ENCODE assay signal across 9 mouse cellular contexts in the genomic region with DNA sequence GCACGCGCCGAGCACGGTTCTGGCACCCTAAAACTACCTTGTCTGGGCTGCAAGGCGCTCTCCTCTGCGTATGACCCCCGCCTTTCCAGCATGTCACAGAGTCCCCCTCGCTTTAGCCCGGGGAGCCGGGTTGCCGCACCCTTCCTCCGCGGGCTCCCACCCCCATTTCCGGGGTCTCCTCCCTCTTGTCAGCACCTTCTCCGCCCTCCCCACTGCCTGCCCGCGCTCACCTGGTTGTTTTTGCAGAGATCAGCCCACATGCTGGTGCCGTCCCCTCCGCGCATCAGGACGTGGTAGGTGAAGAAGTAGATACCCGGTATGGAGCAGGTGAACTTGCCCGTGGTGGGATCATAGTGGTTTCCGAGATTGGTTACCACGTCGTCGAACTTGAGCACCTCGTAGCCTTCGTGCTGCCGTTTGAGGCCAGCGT. TPM values are rescaled to one million over a fixed set of nuclear protein-coding genes. Genes with fewer than 3 reads are reported as not detected.
DNase-seq lines count a peak whose midpoint lies in the region; ATAC-seq and TF ChIP-seq lines count a peak whose summit lies in the region.
"Had no signal": no experiment of that assay in that cellular context is flagged by ENCODE, and none has a peak within 500 bp of the region (broad histone marks: within the 10 kb centered on the region; RNA-seq: fewer than 3 reads in every experiment).

No protein-coding gene starts in this region.

- H3K9ac ChIP-seq in hindbrain, embryonic 15.5 days: peak overlapping the region; percentile 59
- no peak overlapping the region; the same call in 1 of the 2 replicates for H3K9ac ChIP-seq in liver, embryonic 13.5 days
- no peak overlapping the region for H3K9ac ChIP-seq in stomach, embryonic 14.5 days (replicated peaks; ENCODE audit: low read depth, low read length)

- peaks cover 16% of the 10 kb centered on the region for H3K27me3 ChIP-seq in spleen, adult 2 months (ENCODE audit: control insufficient read depth, insufficient read depth, low read length)
- H3K27me3 ChIP-seq in hindbrain, embryonic 15.5 days: peaks cover 32% of the 10 kb centered on the region
- peaks cover 59% of the 10 kb centered on the region for H3K27me3 ChIP-seq in liver, embryonic 13.5 days
- H3K27me3 ChIP-seq in stomach, embryonic 14.5 days (ENCODE audit: control insufficient read depth, insufficient read depth, low read length): peaks cover 31% of the 10 kb centered on the region

- no peak overlapping the region for H3K27ac ChIP-seq in spleen, adult 2 months (ENCODE audit: insufficient read depth, low read length)
- H3K27ac ChIP-seq in hindbrain, embryonic 15.5 days (replicated peaks): peak overlapping the region; percentile 73
- no peak overlapping the region for H3K27ac ChIP-seq in liver, embryonic 13.5 days
- no peak overlapping the region for H3K27ac ChIP-seq in stomach, embryonic 14.5 days (ENCODE audit: low read length)

- no peaks in the 10 kb centered on the region for H3K36me3 ChIP-seq in spleen, adult 2 months (ENCODE audit: control insufficient read depth, insufficient read depth, low read length)
- no peaks in the 10 kb centered on the region for H3K36me3 ChIP-seq in hindbrain, embryonic 15.5 days
- no peaks in the 10 kb centered on the region for H3K36me3 ChIP-seq in liver, embryonic 13.5 days
- no peaks in the 10 kb centered on the region for H3K36me3 ChIP-seq in stomach, embryonic 14.5 days (ENCODE audit: control insufficient read depth, insufficient read depth, low read length)
- H3K36me3 ChIP-seq: G1E had no signal

- ATAC-seq in hindbrain, embryonic 15.5 days (ENCODE audit: low FRiP score, low read depth): peak; percentile 39; the same call in 1 of the 2 replicates
- ATAC-seq in liver, embryonic 13.5 days (ENCODE audit: low read depth): no peak
- ATAC-seq in stomach, embryonic 14.5 days (ENCODE audit: insufficient number of reproducible peaks, insufficient read depth, low FRiP score, low read depth): peak; percentile 33; the same call in 1 of the 2 replicates

- peak; percentile 8 for DNase-seq in embryo, embryonic 10 days (ENCODE audit: low spot score)
- DNase-seq in embryo, embryonic 11 days: no peak
- peak in 1 of 2 experiments; percentile 3 for DNase-seq in spleen, adult 2 months (ENCODE audit: low read depth in 1 of 2, low spot score in 2 of 2)
- DNase-seq in spleen, postnatal 14 days (ENCODE audit: low spot score in 2 of 2): no peak
- DNase-seq in liver, embryonic 13.5 days: no peak
- no peak for DNase-seq in urinary bladder, postnatal 4 days (ENCODE audit: low spot score in 2 of 2)

- no peak for TF ChIP-seq POLR2A in spleen, adult 2 months (IDR thresholded peaks at IDR 0.05; ENCODE audit: low read depth, low read length)

- H3K4me1 ChIP-seq in spleen, adult 2 months (ENCODE audit: control insufficient read depth, insufficient read depth, insufficient read length): peaks cover 8% of the 10 kb centered on the region
- H3K4me1 ChIP-seq in hindbrain, embryonic 15.5 days (replicated peaks): peaks cover 27% of the 10 kb centered on the region
- H3K4me1 ChIP-seq in liver, embryonic 13.5 days (replicated peaks): peaks cover 14% of the 10 kb centered on the region
- H3K4me1 ChIP-seq in stomach, embryonic 14.5 days (ENCODE audit: control insufficient read depth, insufficient read depth, low read length): peaks cover 8% of the 10 kb centered on the region; the same call in 1 of the 2 replicates

- 10% methylated on average over 31 of the region's 31 CpGs for WGBS in spleen, adult 2 months
- WGBS in hindbrain, embryonic 15.5 days: 2% methylated on average over 31 of the region's 31 CpGs
- WGBS in liver, embryonic 13.5 days (ENCODE audit: insufficient replicate concordance): 4% methylated on average over 31 of the region's 31 CpGs
- 3% methylated on average over 31 of the region's 31 CpGs for WGBS in stomach, embryonic 14.5 days

- peak overlapping the region; percentile 100 for H3K4me2 ChIP-seq in hindbrain, embryonic 15.5 days
- H3K4me2 ChIP-seq in liver, embryonic 13.5 days: peak overlapping the region; percentile 74
- peak overlapping the region; percentile 98 for H3K4me2 ChIP-seq in stomach, embryonic 14.5 days (replicated peaks; ENCODE audit: low read depth, low read length)

- H3K4me3 ChIP-seq in spleen, adult 2 months (ENCODE audit: extremely low read depth, insufficient read depth, insufficient read length): peak overlapping the region; percentile 33; the same call in 1 of the 2 replicates
- peak overlapping the region; percentile 65 for H3K4me3 ChIP-seq in hindbrain, embryonic 15.5 days
- H3K4me3 ChIP-seq in liver, embryonic 13.5 days (replicated peaks): peak overlapping the region; percentile 51
- peak overlapping the region; percentile 47 for H3K4me3 ChIP-seq in stomach, embryonic 14.5 days (ENCODE audit: low read depth, low read length)

- no peaks in the 10 kb centered on the region for H3K9me3 ChIP-seq in hindbrain, embryonic 15.5 days
- no peaks in the 10 kb centered on the region for H3K9me3 ChIP-seq in liver, embryonic 13.5 days (replicated peaks)
- H3K9me3 ChIP-seq in stomach, embryonic 14.5 days (ENCODE audit: control insufficient read depth, low read depth, low read length): no peaks in the 10 kb centered on the region
- H3K9me3 ChIP-seq: G1E had no signal

- TF ChIP-seq CTCF in spleen, adult 2 months (IDR thresholded peaks at IDR 0.05; ENCODE audit: extremely low read depth, insufficient read depth, insufficient read length, insufficient replicate concordance): no peak

RNA-seq across cellular contexts. Expression of a gene that starts 1.6 kb away (rescaled TPM):
- polyA plus RNA-seq in spleen, adult 2 months (2012; rRNA removed): 0.04 and 0.15 TPM in 2 replicates
- polyA plus RNA-seq in hindbrain, embryonic 15.5 days (2015; fragmentation: Nextera tagmentation; extraction: Ambion mirVana): 5.6 and 5.9 TPM in 2 replicates
- 0.12 TPM in 2 replicates for polyA plus RNA-seq in liver, embryonic 13.5 days (2015; fragmentation: Nextera tagmentation; extraction: Ambion mirVana)
- 0.36 and 0.38 TPM in 2 replicates for polyA plus RNA-seq in stomach, embryonic 14.5 days (2014; fragmentation: Nextera tagmentation; extraction: Ambion mirVana)
- polyA plus RNA-seq: G1E had no signal
